Mouse (Mus musculus) ES-E14 (cell line): ENCODE data around the gene Adgrf5.

Source experiments
- CHD2 ChIP-seq: IDR thresholded peaks from 2 replicates; pipeline ENCODE4 v1.6.1; 2014; ENCODE audit warnings: mild to moderate bottlenecking, low read depth, low read length, inconsistent platforms
- HCFC1 ChIP-seq: IDR thresholded peaks from 2 replicates; pipeline ENCODE4 v1.6.1; 2012; ENCODE audit warnings: low read length, inconsistent platforms, borderline replicate concordance; ENCODE audit not compliant: insufficient read depth
- MAFK ChIP-seq: IDR thresholded peaks from 2 replicates; pipeline ENCODE4 v1.6.1; 2014; ENCODE audit warnings: mild to moderate bottlenecking, low read depth, low read length, inconsistent platforms; ENCODE audit not compliant: insufficient read depth
- ZC3H11A ChIP-seq: IDR thresholded peaks from 2 replicates; pipeline ENCODE4 v1.6.1; 2012; ENCODE audit warnings: low read depth, mild to moderate bottlenecking, inconsistent platforms, low read length, borderline replicate concordance
- ZNF384 ChIP-seq: IDR thresholded peaks from 2 replicates; pipeline ENCODE4 v1.6.1; 2012; ENCODE audit warnings: low read depth, low read length, inconsistent platforms

GRCm38 (mm10) chr17:43400483-43400882, 40.2 kb downstream of the Adgrf5 start:
- TF ChIP-seq MAFK = no peak
- TF ChIP-seq HCFC1 = no peak
- TF ChIP-seq ZC3H11A = no peak
- TF ChIP-seq ZNF384 = no peak
- TF ChIP-seq CHD2 = no peak
